Comparison of ENCODE assay signal across 8 mouse cellular contexts in genomic region chr7:4877226-4877625, GRCm38 (mm10). TPM values are rescaled to one million over a fixed set of nuclear protein-coding genes. Genes with fewer than 3 reads are reported as not detected.
DNase-seq lines count a peak whose midpoint lies in the region; ATAC-seq and TF ChIP-seq lines count a peak whose summit lies in the region.

No protein-coding gene starts in this region.

- DNase-seq in heart, adult 18-20 months, result no peak
- DNase-seq in ES-E14 (ENCODE audit: low read depth, low spot score), result no peak
- DNase-seq in urinary bladder, postnatal 36 days (ENCODE audit: low spot score in 2 of 2), result no peak
- DNase-seq in right cerebral cortex, postnatal 36 days (ENCODE audit: low spot score in 2 of 2), result no peak
- no peak for DNase-seq in left cerebral cortex, adult 8-10 months (ENCODE audit: low spot score in 2 of 2)

- H3K4me1 ChIP-seq in heart, embryonic 13.5 days, result peaks cover 17% of the 10 kb centered on the region
- peaks cover 0 to 5% of the 10 kb centered on the region in 2 experiments; a peak in 1 of 4 replicates for H3K4me1 ChIP-seq in ES-E14 (ENCODE audit: control insufficient read depth in 2 of 2, insufficient read depth in 2 of 2, low read length in 2 of 2, poor library complexity in 1 of 2)
- H3K4me1 ChIP-seq in forebrain, embryonic 16.5 days (replicated peaks; ENCODE audit: control insufficient read depth, insufficient read depth, low read length), result peaks cover 12% of the 10 kb centered on the region

- H3K27ac ChIP-seq in heart, embryonic 13.5 days (replicated peaks), result peak overlapping the region; percentile 53; the same call in 1 of the 2 replicates
- no peak overlapping the region; the same call in 1 of the 2 replicates for H3K27ac ChIP-seq in ES-E14 (ENCODE audit: insufficient read depth, low read depth, low read length, poor library complexity, severe bottlenecking)
- H3K27ac ChIP-seq in forebrain, embryonic 16.5 days (ENCODE audit: low read length), result no peak overlapping the region
- peak overlapping the region; percentile 49 for H3K27ac ChIP-seq in macrophage

- peak overlapping the region; percentile 69 for H3K4me3 ChIP-seq in heart, embryonic 13.5 days
- peak overlapping the region; percentile 72 to 85 for H3K4me3 ChIP-seq in ES-E14 (ENCODE audit: insufficient read depth in 1 of 2, low read depth in 1 of 2, low read length in 2 of 2, poor library complexity in 1 of 2, severe bottlenecking in 1 of 2)
- peak overlapping the region; percentile 51 for H3K4me3 ChIP-seq in forebrain, embryonic 16.5 days (replicated peaks; ENCODE audit: low read length)
- H3K4me3 ChIP-seq in macrophage (ENCODE audit: inconsistent target), result peak overlapping the region; percentile 74

- H3K27me3 ChIP-seq in heart, embryonic 13.5 days (replicated peaks), result no peaks in the 10 kb centered on the region
- no peaks in the 10 kb centered on the region for H3K27me3 ChIP-seq in forebrain, embryonic 16.5 days (replicated peaks; ENCODE audit: control insufficient read depth, insufficient read depth, low read length)

- no peaks in the 10 kb centered on the region for H3K79me2 ChIP-seq in macrophage (ENCODE audit: inconsistent target)

- 7% methylated on average over 11 of the region's 11 CpGs for WGBS in heart, embryonic 13.5 days
- 5% methylated on average over 11 of the region's 11 CpGs for WGBS in forebrain, embryonic 16.5 days
- WGBS in macrophage (ENCODE audit: missing documents), result 6% methylated on average over 11 of the region's 11 CpGs

- peaks cover 5% of the 10 kb centered on the region; the same call in 1 of the 2 replicates for H3K36me3 ChIP-seq in heart, embryonic 13.5 days
- H3K36me3 ChIP-seq in ES-E14 (ENCODE audit: control insufficient read depth, insufficient read depth, low read length, poor library complexity, severe bottlenecking) (no peaks in the 10 kb centered on the region), macrophage (ENCODE audit: inconsistent target) (no peaks in the 10 kb centered on the region)
- H3K36me3 ChIP-seq in forebrain, embryonic 16.5 days (ENCODE audit: control insufficient read depth, insufficient read depth), result no peaks in the 10 kb centered on the region

- ATAC-seq in heart, embryonic 13.5 days (ENCODE audit: extremely low read depth, insufficient number of reproducible peaks, low FRiP score, low TSS enrichment), result no peak
- no peak; the same call in 1 of the 2 replicates for ATAC-seq in forebrain, embryonic 16.5 days

- peaks cover 4% of the 10 kb centered on the region; the same call in 1 of the 2 replicates for H3K9me3 ChIP-seq in heart, embryonic 13.5 days
- no peaks in the 10 kb centered on the region for H3K9me3 ChIP-seq in ES-E14 (ENCODE audit: control insufficient read depth, insufficient read depth, low read depth, low read length)
- H3K9me3 ChIP-seq in forebrain, embryonic 16.5 days (ENCODE audit: control insufficient read depth, low read length), result no peaks in the 10 kb centered on the region

- H3K4me2 ChIP-seq in heart, embryonic 13.5 days, result peak overlapping the region; percentile 94
- H3K4me2 ChIP-seq in forebrain, embryonic 16.5 days (ENCODE audit: low read length), result peak overlapping the region; percentile 68

- peak overlapping the region; percentile 82 for H3K9ac ChIP-seq in heart, embryonic 13.5 days
- peak overlapping the region; percentile 63 for H3K9ac ChIP-seq in ES-E14 (ENCODE audit: insufficient read depth, low read depth, low read length, poor library complexity, severe bottlenecking)
- H3K9ac ChIP-seq in forebrain, embryonic 16.5 days (replicated peaks; ENCODE audit: low read depth, low read length), result peak overlapping the region; percentile 46

- in situ Hi-C loops in ES-E14 (cut with MboI; ENCODE audit: low sequenced_read_pairs in 2 of 2, unreplicated experiment in 2 of 2), result no loop called here

TF ChIP-seq in ES-E14, 5 proteins besides CTCF, POLR2A, EP300 and RAD21:
- TF ChIP-seq MAFK (IDR thresholded peaks at IDR 0.05; ENCODE audit: insufficient read depth, low read depth, low read length), result no peak

RNA-seq across cellular contexts. Expression of gene Isoc2a, which starts 0.3 kb away (rescaled TPM):
- polyA plus RNA-seq in heart, embryonic 13.5 days (2015; fragmentation: Nextera tagmentation; extraction: Ambion mirVana), result 1.4 TPM in 2 replicates
- total RNA-seq in heart, adult 18-20 months (2021), result 10 to 100 TPM; 55.3 to 57.3 TPM
- 13.0 and 16.1 TPM in 2 replicates for total RNA-seq in ES-E14 (2012; rRNA removed)
- polyA plus RNA-seq in forebrain, embryonic 16.5 days (2015; fragmentation: Nextera tagmentation; extraction: Ambion mirVana), result 0.52 and 0.92 TPM in 2 replicates
- 1 to 10 TPM; 2.1 to 8.6 (median 3.8) TPM for total RNA-seq in macrophage (2018; cell fraction: chromatin; rRNA removed)
- total RNA-seq in macrophage (2018; cell fraction: cytosol; rRNA removed), result 10 to 100 TPM in 19 of 26 experiments, 1 to 10 TPM in 7; 8.5 to 16.6 (median 11.6) TPM
- 1 to 10 TPM; 2.6 to 6.7 (median 4.8) TPM for total RNA-seq in macrophage (2018; cell fraction: nucleus; rRNA removed)
- polyA plus RNA-seq in macrophage (2018), result 9.6 to 13.3 TPM (median 13.0 TPM) in 3 replicates
- 10 to 100 TPM; 16.1 to 17.7 (median 17.1) TPM for total RNA-seq in left cerebral cortex, adult 8-10 months (2022)

RNA-seq across cellular contexts. Expression of gene Isoc2b, which starts 7.2 kb away (rescaled TPM):
- 3.7 and 3.8 TPM in 2 replicates for polyA plus RNA-seq in heart, embryonic 13.5 days (2015; fragmentation: Nextera tagmentation; extraction: Ambion mirVana)
- total RNA-seq in heart, adult 18-20 months (2021), result 1 to 10 TPM; 3.5 to 6.3 TPM
- total RNA-seq in ES-E14 (2012; rRNA removed), result 3.5 and 3.7 TPM in 2 replicates
- polyA plus RNA-seq in forebrain, embryonic 16.5 days (2015; fragmentation: Nextera tagmentation; extraction: Ambion mirVana), result 3.2 and 4.3 TPM in 2 replicates
- total RNA-seq in macrophage (2018; cell fraction: chromatin; rRNA removed), result 1 to 10 TPM in 15 of 26 experiments, under 1 TPM in 1, not detected in 10; 1.00 to 9.7 (median 3.5) TPM
- 10 to 100 TPM in 21 of 26 experiments, 1 to 10 TPM in 5; 6.3 to 18.9 (median 11.2) TPM for total RNA-seq in macrophage (2018; cell fraction: cytosol; rRNA removed)
- total RNA-seq in macrophage (2018; cell fraction: nucleus; rRNA removed), result 10 to 100 TPM in 1 of 26 experiments, 1 to 10 TPM in 25; 2.0 to 14.2 (median 4.3) TPM
- polyA plus RNA-seq in macrophage (2018), result 6.2 to 11.2 TPM (median 10.2 TPM) in 3 replicates
- 1 to 10 TPM; 8.3 to 10.0 (median 9.1) TPM for total RNA-seq in left cerebral cortex, adult 8-10 months (2022)

RNA-seq across cellular contexts. Expression of gene Gm36210, which starts 29.1 kb away (rescaled TPM):
- 0.27 TPM in 1 of 2 replicates, not detected in the other for polyA plus RNA-seq in heart, embryonic 13.5 days (2015; fragmentation: Nextera tagmentation; extraction: Ambion mirVana)
- not detected for total RNA-seq in heart, adult 18-20 months (2021)
- total RNA-seq in ES-E14 (2012; rRNA removed), result 1.6 and 2.2 TPM in 2 replicates
- polyA plus RNA-seq in forebrain, embryonic 16.5 days (2015; fragmentation: Nextera tagmentation; extraction: Ambion mirVana), result 0.25 and 0.60 TPM in 2 replicates
- total RNA-seq in macrophage (2018; cell fraction: chromatin; rRNA removed), result not detected
- total RNA-seq in macrophage (2018; cell fraction: cytosol; rRNA removed), result not detected
- not detected for total RNA-seq in macrophage (2018; cell fraction: nucleus; rRNA removed)
- not detected in 3 replicates for polyA plus RNA-seq in macrophage (2018)
- under 1 TPM in 3 of 4 experiments, not detected in 1; 0.48 to 0.65 (median 0.51) TPM for total RNA-seq in left cerebral cortex, adult 8-10 months (2022)

RNA-seq across cellular contexts. Expression of gene Shisa7, which starts 32.7 kb away (rescaled TPM):
- 0.04 TPM in 2 replicates for polyA plus RNA-seq in heart, embryonic 13.5 days (2015; fragmentation: Nextera tagmentation; extraction: Ambion mirVana)
- total RNA-seq in heart, adult 18-20 months (2021), result not detected
- 6.9 and 8.4 TPM in 2 replicates for total RNA-seq in ES-E14 (2012; rRNA removed)
- polyA plus RNA-seq in forebrain, embryonic 16.5 days (2015; fragmentation: Nextera tagmentation; extraction: Ambion mirVana), result 8.7 and 13.2 TPM in 2 replicates
- not detected for total RNA-seq in macrophage (2018; cell fraction: chromatin; rRNA removed)
- not detected for total RNA-seq in macrophage (2018; cell fraction: cytosol; rRNA removed)
- not detected for total RNA-seq in macrophage (2018; cell fraction: nucleus; rRNA removed)
- not detected in 3 replicates for polyA plus RNA-seq in macrophage (2018)
- total RNA-seq in left cerebral cortex, adult 8-10 months (2022), result 100 to 1,000 TPM; 105 to 117 (median 110) TPM

RNA-seq across cellular contexts. Expression of gene Zfp628, which starts 37.8 kb away (rescaled TPM):
- polyA plus RNA-seq in heart, embryonic 13.5 days (2015; fragmentation: Nextera tagmentation; extraction: Ambion mirVana), result 2.4 and 2.9 TPM in 2 replicates
- total RNA-seq in heart, adult 18-20 months (2021), result 1 to 10 TPM; 5.3 to 6.4 TPM
- 4.0 and 4.3 TPM in 2 replicates for total RNA-seq in ES-E14 (2012; rRNA removed)
- polyA plus RNA-seq in forebrain, embryonic 16.5 days (2015; fragmentation: Nextera tagmentation; extraction: Ambion mirVana), result 3.4 and 3.9 TPM in 2 replicates
- 10 to 100 TPM in 9 of 26 experiments, 1 to 10 TPM in 17; 4.8 to 12.2 (median 8.9) TPM for total RNA-seq in macrophage (2018; cell fraction: chromatin; rRNA removed)
- 1 to 10 TPM; 5.0 to 8.7 (median 6.9) TPM for total RNA-seq in macrophage (2018; cell fraction: cytosol; rRNA removed)
- 10 to 100 TPM in 8 of 26 experiments, 1 to 10 TPM in 18; 5.9 to 11.3 (median 9.1) TPM for total RNA-seq in macrophage (2018; cell fraction: nucleus; rRNA removed)
- 3.1 to 5.6 TPM (median 4.4 TPM) in 3 replicates for polyA plus RNA-seq in macrophage (2018)
- 10 to 100 TPM; 14.7 to 16.8 (median 15.5) TPM for total RNA-seq in left cerebral cortex, adult 8-10 months (2022)

Comparison
In these comparisons a context has a peak if more than half of its experiments do, and no peak if none do; other contexts are left out.
1. H3K27ac ChIP-seq: peak in heart, embryonic 13.5 days (single experiment) and macrophage (single experiment); none in ES-E14 (single experiment) and forebrain, embryonic 16.5 days (single experiment).
2. Peak in every context shown above with its lines, with median percentiles within 50 percentile points of each other: H3K4me3 ChIP-seq and H3K9ac ChIP-seq.